Mouse (Mus musculus) ES-Bruce4 (cell line): ENCODE measurements around the gene Gm12166. TPM values are rescaled to one million over a fixed set of nuclear protein-coding genes. Genes with fewer than 3 reads are reported as not detected.

Experiments
- H3K27ac ChIP-seq: 2 replicates; pipeline ENCODE4 v1.5.1; 2012; ENCODE audit warnings: low read length, inconsistent platforms; ENCODE audit not compliant: insufficient read depth
- H3K27me3 ChIP-seq: 2 replicates; pipeline ENCODE4 v1.6.1; 2012; ENCODE audit warnings: mild to moderate bottlenecking, low read length, inconsistent platforms; ENCODE audit not compliant: control insufficient read depth, poor library complexity, insufficient read depth, severe bottlenecking
- H3K36me3 ChIP-seq: 2 replicates; pipeline ENCODE4 v1.6.1; 2012; ENCODE audit warnings: inconsistent platforms, mild to moderate bottlenecking, low read length, moderate library complexity; ENCODE audit not compliant: control insufficient read depth, poor library complexity, insufficient read depth, severe bottlenecking
- H3K4me1 ChIP-seq: one replicate; pipeline ENCODE4 v1.8.1; 2011; ENCODE audit warnings: low read length; ENCODE audit not compliant: control insufficient read depth, insufficient read depth
- H3K4me3 ChIP-seq: 2 replicates; pipeline ENCODE4 v1.5.1; 2011; ENCODE audit warnings: low read depth, mild to moderate bottlenecking, low read length
- H3K9ac ChIP-seq: 2 replicates; pipeline ENCODE4 v1.6.1; 2012; ENCODE audit warnings: low read depth, mild to moderate bottlenecking, inconsistent platforms; ENCODE audit not compliant: poor library complexity, severe bottlenecking
- H3K9me3 ChIP-seq: replicated peaks from 2 replicates; pipeline ENCODE4 v1.6.1; 2012; ENCODE audit warnings: mild to moderate bottlenecking, low read length, inconsistent platforms; ENCODE audit not compliant: control insufficient read depth, poor library complexity, insufficient read depth, severe bottlenecking
- CTCF ChIP-seq: IDR thresholded peaks from one replicate; pipeline ENCODE4 v1.8.1; 2011; ENCODE audit warnings: low read depth, low read length
- EP300 ChIP-seq: IDR thresholded peaks from 2 replicates; pipeline ENCODE4 v1.6.1; 2011; ENCODE audit warnings: low read depth, low read length; ENCODE audit not compliant: insufficient read depth
- POLR2A ChIP-seq: IDR thresholded peaks from one replicate; pipeline ENCODE4 v1.8.1; 2011; ENCODE audit warnings: low read length; ENCODE audit not compliant: insufficient read depth
- polyA plus RNA-seq: library from polyadenylated mRNA; stranded (reverse); fragments of >200 nt; gene quantifications from 2 replicates; pipeline ENCODE4 v1.2.4, GENCODE M21; 2011; ENCODE audit warnings: low read depth; ENCODE audit not compliant: missing spikeins, insufficient read depth, insufficient read length

Gene Gm12166
- polyA plus RNA-seq, 1 experiment = 5.5 TPM

- Histone ChIP-seq H3K9ac (peak overlapping the region; percentile 22), H3K27me3 (no peaks in the 10 kb centered on the region), H3K36me3 (no peaks in the 10 kb centered on the region), H3K27ac (peak overlapping the region; percentile 7; the same call in 1 of the 2 replicates), H3K4me3 (peak overlapping the region; percentile 39; the same call in 1 of the 2 replicates), H3K4me1 (peaks cover 10% of the 10 kb centered on the region), H3K9me3 (no peaks in the 10 kb centered on the region)
- TF ChIP-seq POLR2A (no peak), CTCF (no peak), EP300 (no peak)
These were observed 12.8 kb downstream of the Gm12166 start for GRCm38 (mm10) chr11:46039335-46039734.

- no peak for TF ChIP-seq EP300
- no peak for TF ChIP-seq POLR2A
- TF ChIP-seq CTCF = no peak
- Histone ChIP-seq H3K4me1 (peaks cover 10% of the 10 kb centered on the region), H3K9me3 (no peaks in the 10 kb centered on the region), H3K27me3 (no peaks in the 10 kb centered on the region), H3K27ac (0 out of 2 replicates have a peak overlapping the region, but pooled peaks have one; percentile 7), H3K4me3 (peak overlapping the region; percentile 39; the same call in 1 of the 2 replicates), H3K9ac (peak overlapping the region; percentile 22), H3K36me3 (no peaks in the 10 kb centered on the region)
These were observed 13.2 kb downstream of the Gm12166 start for GRCm38 (mm10) chr11:46038901-46039300.

- TF ChIP-seq EP300 = no peak
- no peak for TF ChIP-seq POLR2A
- TF ChIP-seq CTCF = no peak
These were observed 15.7 kb downstream of the Gm12166 start for GRCm38 (mm10) chr11:46036374-46036773.

DNA sequence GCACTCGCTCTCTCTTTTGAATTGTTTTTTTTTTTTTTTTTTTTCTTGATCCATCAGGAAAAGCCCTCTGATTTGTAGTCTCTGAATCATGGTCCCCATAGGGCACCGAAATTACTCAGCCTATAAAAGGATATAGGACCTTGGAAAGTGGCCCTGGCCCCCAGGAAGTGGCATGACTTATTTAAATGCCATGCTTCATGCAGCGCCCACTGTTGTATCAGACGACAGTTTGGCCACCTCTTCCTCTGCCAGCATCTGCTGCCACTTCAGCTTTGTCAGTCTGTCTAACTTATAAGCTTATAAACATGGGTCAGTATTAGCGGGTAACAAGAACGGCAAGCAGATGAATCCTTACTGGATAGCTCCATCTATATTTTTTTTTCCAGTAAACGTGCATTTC lies 19.2 kb downstream of the Gm12166 start:
- TF ChIP-seq CTCF = no peak
- no peak for TF ChIP-seq POLR2A
- TF ChIP-seq EP300 = no peak
- Histone ChIP-seq H3K9ac (no peak overlapping the region), H3K4me3 (no peak overlapping the region), H3K9me3 (no peaks in the 10 kb centered on the region), H3K27ac (no peak overlapping the region), H3K36me3 (no peaks in the 10 kb centered on the region), H3K27me3 (no peaks in the 10 kb centered on the region), H3K4me1 (no peaks in the 10 kb centered on the region)

More at GRCm38 (mm10) chr11:46036374-46036773, 15.7 kb downstream of the Gm12166 start:
- Histone ChIP-seq H3K4me1 (peaks cover 8% of the 10 kb centered on the region), H3K36me3 (no peaks in the 10 kb centered on the region), H3K4me3 (no peak overlapping the region), H3K27me3 (no peaks in the 10 kb centered on the region), H3K9ac (no peak overlapping the region), H3K9me3 (no peaks in the 10 kb centered on the region), H3K27ac (no peak overlapping the region)

- no peaks in the 10 kb centered on the region for H3K27me3 ChIP-seq
- H3K4me3 ChIP-seq = no peak overlapping the region
- TF ChIP-seq EP300 = no peak
- TF ChIP-seq POLR2A = no peak
- TF ChIP-seq CTCF = no peak
- no peaks in the 10 kb centered on the region for H3K36me3 ChIP-seq
- no peaks in the 10 kb centered on the region for H3K9me3 ChIP-seq
- no peaks in the 10 kb centered on the region for H3K4me1 ChIP-seq
- H3K27ac ChIP-seq = no peak overlapping the region
- no peak overlapping the region; the same call in 1 of the 2 replicates for H3K9ac ChIP-seq
These were observed 20.7 kb downstream of the Gm12166 start for GRCm38 (mm10) chr11:46031470-46031869.

DNA sequence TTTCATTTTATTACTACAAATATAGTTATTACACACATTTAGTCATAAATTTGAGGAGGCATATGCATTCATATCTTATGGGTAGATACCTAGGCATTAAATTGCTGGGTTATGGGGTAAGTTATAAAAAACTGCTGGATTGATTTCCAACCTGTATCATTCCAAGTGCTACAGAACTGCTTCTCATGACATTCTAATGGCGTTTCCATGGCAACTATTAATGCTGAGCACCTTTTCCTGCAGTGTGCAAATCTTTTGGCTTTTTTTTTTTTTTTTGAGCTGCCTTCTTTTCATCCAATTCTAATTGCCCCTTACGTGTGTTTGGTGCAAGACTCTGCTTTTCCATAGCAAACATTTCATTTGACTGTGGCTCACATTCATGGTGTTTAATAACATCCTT lies 22.1 kb downstream of the Gm12166 start:
- no peak overlapping the region for H3K27ac ChIP-seq
- H3K9ac ChIP-seq = no peak overlapping the region
- no peaks in the 10 kb centered on the region for H3K36me3 ChIP-seq
- TF ChIP-seq EP300 (no peak), POLR2A (no peak), CTCF (no peak)
- no peaks in the 10 kb centered on the region for H3K9me3 ChIP-seq
- no peaks in the 10 kb centered on the region for H3K27me3 ChIP-seq
- no peak overlapping the region for H3K4me3 ChIP-seq
- H3K4me1 ChIP-seq = no peaks in the 10 kb centered on the region
